Mouse (Mus musculus): ENCODE data around the gene Ppara.

The Ppara gene

GRCm38 (mm10) chr15:85806886-85807285 lies 72.1 kb downstream of the Ppara start:
- no peak for DNase-seq (ENCODE audit: low spot score)

- no peak for DNase-seq (ENCODE audit: low spot score)
Measured at GRCm38 (mm10) chr15:85807404-85807803, 72.6 kb downstream of the Ppara start.

DNA sequence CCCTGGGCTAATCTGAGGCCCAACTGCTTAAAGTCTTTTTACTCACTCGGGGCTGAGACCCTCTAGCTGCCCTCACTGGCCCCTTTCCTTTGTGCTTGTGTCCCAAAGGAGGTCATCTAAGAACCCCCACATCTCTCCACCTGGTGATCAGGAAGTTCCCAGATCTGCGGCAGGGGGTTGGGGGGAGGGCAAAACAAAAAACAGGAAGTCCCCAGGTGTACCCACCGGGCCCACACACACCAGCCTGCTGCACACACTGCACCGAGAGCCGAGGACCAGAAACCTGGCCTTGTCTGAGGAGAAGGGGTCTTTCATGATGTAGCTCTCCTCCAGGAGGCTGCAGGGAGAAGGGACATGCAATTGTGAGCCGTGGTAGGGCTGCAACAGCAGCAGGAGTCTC lies 73.2 kb downstream of the Ppara start:
- DNase-seq (ENCODE audit: low spot score), result no peak

DNA sequence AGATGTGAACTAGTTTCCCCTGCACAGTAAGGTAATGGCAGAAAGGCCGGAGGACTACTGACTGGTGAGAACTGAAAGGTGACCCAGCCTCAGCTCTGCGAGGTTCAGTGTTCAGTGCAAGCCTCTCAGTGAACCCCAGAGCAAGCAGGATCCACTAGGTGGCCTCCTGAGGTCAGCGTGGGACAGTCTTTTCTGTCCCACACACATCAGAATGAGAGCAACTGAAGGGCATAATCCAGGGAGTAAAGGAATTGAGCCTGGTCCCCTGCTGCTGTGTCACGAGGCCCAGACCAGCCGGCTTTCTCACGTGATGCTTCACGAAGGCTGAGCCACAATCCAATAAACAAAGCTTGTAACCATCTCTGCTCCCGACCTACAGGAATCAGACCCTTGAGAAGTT lies 73.7 kb downstream of the Ppara start:
- no peak for DNase-seq (ENCODE audit: low spot score)

DNA sequence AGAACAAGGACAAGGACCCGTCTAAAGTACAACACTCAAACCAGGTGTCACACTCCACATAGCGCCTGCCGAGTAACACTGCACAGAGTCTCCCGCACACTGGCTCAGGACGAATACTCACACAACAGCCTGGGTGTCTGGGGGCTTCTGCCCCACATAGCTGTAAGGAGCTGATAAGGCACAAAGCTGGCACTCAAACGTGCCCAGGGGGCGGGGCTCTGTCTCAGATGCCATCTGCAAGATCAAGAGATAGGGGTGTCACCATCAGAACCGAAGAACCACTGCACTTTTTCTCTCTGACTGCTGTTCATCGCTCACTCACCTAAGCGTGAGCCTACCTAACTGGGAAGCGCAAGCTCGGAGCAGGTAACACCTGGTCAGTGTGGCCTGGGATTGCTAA lies 74.3 kb downstream of the Ppara start:
- no peak for DNase-seq (ENCODE audit: low spot score)

DNA sequence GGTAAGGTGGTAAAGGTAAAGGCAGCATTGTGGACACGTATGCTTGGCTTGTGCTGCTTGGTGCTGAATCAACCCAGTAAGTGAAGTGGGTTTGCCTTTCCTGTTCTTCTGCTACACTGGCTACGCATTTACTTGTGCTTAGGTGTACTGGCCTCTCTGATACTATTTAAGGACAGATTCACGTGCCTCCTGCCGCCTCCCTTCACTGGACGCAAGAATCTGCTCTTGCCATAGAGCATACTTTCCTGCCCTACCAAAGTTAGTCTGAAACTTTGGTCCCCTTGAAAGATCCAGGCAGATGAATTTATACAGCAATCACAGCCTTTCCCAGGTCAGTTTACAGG lies 75.7 kb downstream of the Ppara start:
- DNase-seq (ENCODE audit: low spot score), result no peak

- peak; percentile 83 for DNase-seq (ENCODE audit: low spot score)
Measured at GRCm38 (mm10) chr15:85810806-85811521, 76.2 kb downstream of the Ppara start.

- DNase-seq (ENCODE audit: low spot score), result peak; percentile 99
Measured at GRCm38 (mm10) chr15:85811535-85812277, 76.9 kb downstream of the Ppara start, which contains the start of gene Cdpf1. Gene Cdpf1, minus strand, starts transcription at chr15:85811697.

DNA sequence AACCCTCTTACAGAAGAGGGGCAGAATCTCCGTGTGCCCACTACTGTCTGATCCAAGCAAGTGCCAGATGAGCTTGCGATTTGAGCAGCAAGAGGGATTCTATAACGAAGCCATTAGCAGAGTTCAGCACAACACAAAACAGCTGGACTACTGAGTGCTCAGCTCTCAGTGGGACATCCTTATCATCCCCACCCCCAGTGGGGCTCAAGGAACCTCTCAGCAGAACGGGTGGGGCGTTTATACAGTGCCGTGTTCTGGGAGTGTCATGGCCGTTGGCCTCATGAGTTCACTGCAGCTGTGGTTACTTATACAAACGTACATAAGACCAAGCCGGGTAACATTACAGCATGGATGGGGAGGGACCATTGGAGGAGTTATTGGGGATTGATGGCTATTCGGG lies 78.6 kb downstream of the Ppara start:
- DNase-seq (ENCODE audit: low spot score), result no peak

GRCm38 (mm10) chr15:85821203-85822010 lies 86.6 kb downstream of the Ppara start, which contains the start of gene Pkdrej:
Gene Pkdrej, minus strand, starts transcription at chr15:85821734.
- peak; percentile 15 for DNase-seq (ENCODE audit: low spot score)

- no peak for DNase-seq (ENCODE audit: low spot score)
Measured at GRCm38 (mm10) chr15:85822011-85822359, 87.2 kb downstream of the Ppara start.

GRCm38 (mm10) chr15:85826676-85827075 lies 91.9 kb downstream of the Ppara start:
- DNase-seq (ENCODE audit: low spot score), result no peak

GRCm38 (mm10) chr15:85828071-85828470 lies 93.3 kb downstream of the Ppara start:
- no peak for DNase-seq (ENCODE audit: low spot score)

- no peak for DNase-seq (ENCODE audit: low spot score)
Measured at GRCm38 (mm10) chr15:85829470-85829869, 94.7 kb downstream of the Ppara start.

- peak; percentile 86 for DNase-seq (ENCODE audit: low spot score)
Measured at GRCm38 (mm10) chr15:85831954-85832590, 97.3 kb downstream of the Ppara start, which contains the start of gene Ttc38. Gene Ttc38, plus strand, starts transcription at chr15:85832306.

- no peak for DNase-seq (ENCODE audit: low spot score)
Measured at GRCm38 (mm10) chr15:85832599-85832998, 97.8 kb downstream of the Ppara start.

GRCm38 (mm10) chr15:85835335-85835734 lies 100.6 kb downstream of the Ppara start:
- DNase-seq (ENCODE audit: low spot score), result no peak

DNA sequence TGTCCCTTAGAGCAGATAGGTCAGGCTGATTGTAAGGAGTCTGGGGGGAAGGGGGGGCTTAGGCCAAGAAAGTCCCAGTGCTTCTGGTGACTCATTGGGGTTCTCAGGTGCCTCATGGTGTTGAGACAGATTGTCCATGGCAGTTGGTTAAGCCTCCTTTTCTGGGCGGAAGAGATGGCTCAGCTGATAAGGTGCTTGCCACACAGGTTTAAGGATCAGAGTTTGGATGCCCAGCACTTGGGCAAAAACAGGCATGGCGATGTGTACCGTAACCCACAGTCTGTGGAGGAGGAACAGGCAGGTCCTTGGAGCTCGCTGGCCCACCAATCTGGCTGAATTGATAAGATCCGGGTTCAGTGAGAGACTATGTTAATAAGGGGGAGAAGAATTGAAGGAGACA lies 102.1 kb downstream of the Ppara start:
- no peak for DNase-seq (ENCODE audit: low spot score)

DNA sequence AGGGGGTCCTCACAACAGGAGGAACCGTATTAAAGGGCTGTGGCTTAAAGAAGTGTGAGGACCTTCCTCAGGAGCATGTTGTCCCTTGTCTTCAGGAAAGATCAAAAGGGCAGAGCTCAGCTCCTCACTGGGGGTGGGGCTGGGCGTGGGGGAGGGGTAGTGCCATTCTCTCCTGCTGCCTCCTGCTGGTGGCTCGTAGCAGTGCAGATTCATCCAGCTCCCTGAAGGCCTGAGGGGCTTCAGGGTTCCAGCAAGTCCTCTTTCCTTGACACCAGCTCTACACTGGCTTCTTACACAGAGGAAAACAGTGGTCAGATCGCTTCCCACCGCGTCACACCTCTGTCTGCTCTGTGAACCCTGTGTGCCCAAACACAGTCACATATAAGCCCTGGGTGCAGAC lies 106.2 kb downstream of the Ppara start:
- no peak for DNase-seq (ENCODE audit: low spot score)

DNA sequence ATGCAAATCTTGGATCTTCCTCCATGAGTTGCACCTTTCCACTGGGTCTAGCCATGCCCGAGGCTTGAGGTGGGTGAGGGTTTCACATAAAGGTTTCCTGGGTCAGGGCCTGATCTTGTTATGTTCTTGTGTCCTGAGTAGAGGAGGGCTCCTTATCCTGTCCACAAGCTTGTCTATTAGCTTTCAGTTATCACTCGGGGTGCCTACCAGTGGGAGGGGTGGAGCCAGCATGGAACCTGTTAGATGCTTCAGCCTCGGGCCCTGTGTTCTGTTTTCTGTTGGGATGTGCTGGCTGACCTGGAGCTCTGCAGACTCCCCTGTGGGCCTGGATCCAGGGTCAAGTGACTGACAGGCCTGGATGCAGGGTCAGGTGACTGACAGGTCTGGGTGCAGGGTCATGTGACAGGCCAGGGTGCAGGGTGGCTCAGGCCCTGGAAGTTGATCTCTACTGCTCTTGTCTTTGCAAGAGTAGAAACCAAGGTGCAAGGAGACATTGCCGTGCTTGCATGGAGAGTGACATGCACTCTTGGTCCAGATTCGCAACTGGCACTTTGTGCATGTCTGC lies 107.1 kb downstream of the Ppara start:
- DNase-seq (ENCODE audit: low spot score), result no peak

DNA sequence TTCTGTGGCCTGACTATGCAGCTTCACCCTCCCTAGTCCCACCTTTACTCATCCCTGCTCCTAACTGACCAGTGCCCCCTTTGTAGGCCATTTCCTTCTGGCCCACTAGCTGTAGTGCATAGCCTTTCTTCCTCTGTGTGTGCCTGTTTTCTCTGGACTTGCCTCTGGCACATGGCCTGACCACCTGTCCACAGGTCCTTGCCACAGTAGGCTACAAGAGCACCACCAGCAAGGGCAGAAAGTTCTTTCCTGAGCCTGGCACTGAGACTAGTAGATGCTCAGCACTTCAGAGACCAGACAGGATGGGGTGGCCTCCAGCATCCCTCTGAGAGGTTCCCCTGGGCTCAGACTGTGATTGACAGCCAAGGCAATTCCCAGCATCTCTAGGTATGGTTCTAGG lies 110.3 kb downstream of the Ppara start:
- no peak for DNase-seq (ENCODE audit: low spot score)

All from layer of hippocampus, adult 11-12 months (tissue).